Mouse (Mus musculus) forebrain, embryonic 16.5 days (tissue): ENCODE results near the gene Pygm. TPM values are rescaled to one million over a fixed set of nuclear protein-coding genes. Genes with fewer than 3 reads are reported as not detected.
A peak's percentile ranks its signal among the peaks of the same experiment; 100 is the strongest.

Source experiments
- ATAC-seq: fragments of 200-750 bp; cut with Nextera tagmentation; 2 replicates; pipeline ENCODE4 v1.8.0; 2017; ENCODE audit warnings: mild to moderate bottlenecking, moderate library complexity
- H3K27ac ChIP-seq: fragments of 300-500 bp; sonication (generic); 2 replicates; pipeline ENCODE4 v1.5.1; 2014; ENCODE audit warnings: low read length, control low read depth
- H3K27me3 ChIP-seq: fragments of 300-500 bp; sonication (generic); replicated peaks from 2 replicates; pipeline ENCODE4 v1.6.1; 2014; ENCODE audit warnings: low read length; ENCODE audit not compliant: control insufficient read depth, insufficient read depth
- H3K36me3 ChIP-seq: fragments of 300-500 bp; sonication (generic); 2 replicates; pipeline ENCODE4 v1.6.1; 2014; ENCODE audit not compliant: control insufficient read depth, insufficient read depth
- H3K4me1 ChIP-seq: fragments of 300-500 bp; sonication (generic); replicated peaks from 2 replicates; pipeline ENCODE4 v1.6.1; 2014; ENCODE audit warnings: low read length; ENCODE audit not compliant: control insufficient read depth, insufficient read depth
- H3K4me2 ChIP-seq: fragments of 300-500 bp; sonication (generic); 2 replicates; pipeline ENCODE4 v1.6.1; 2014; ENCODE audit warnings: mild to moderate bottlenecking, low read length, control low read depth
- H3K4me3 ChIP-seq: fragments of 300-500 bp; sonication (generic); replicated peaks from 2 replicates; pipeline ENCODE4 v1.5.1; 2014; ENCODE audit warnings: mild to moderate bottlenecking, low read length, control low read depth
- H3K9ac ChIP-seq: fragments of 300-500 bp; sonication (generic); replicated peaks from 2 replicates; pipeline ENCODE4 v1.6.1; 2014; ENCODE audit warnings: low read depth, low read length, control low read depth
- H3K9me3 ChIP-seq: fragments of 300-500 bp; sonication (generic); 2 replicates; pipeline ENCODE4 v1.6.1; 2016; ENCODE audit warnings: low read length; ENCODE audit not compliant: control insufficient read depth
- WGBS: fragments of 180-500 bp; shearing (Covaris S2); extraction: QIAGEN DNeasy Blood & Tissue Kit; methylation state at CpG from one replicate; pipeline ENCODE4 v1.1.7; 2014; 5-methylcytosine and 5-hydroxymethylcytosine counted together
- polyA plus RNA-seq: library from polyadenylated mRNA; unstranded; fragments of >200 nt; fragmentation: Nextera tagmentation; extraction: Ambion mirVana; gene quantifications from 2 replicates; pipeline ENCODE4 v1.2.1, GENCODE M21; 2015

Pygm gene
- polyA plus RNA-seq, 1 experiment from 2014 or later, result 2.8 TPM

DNA sequence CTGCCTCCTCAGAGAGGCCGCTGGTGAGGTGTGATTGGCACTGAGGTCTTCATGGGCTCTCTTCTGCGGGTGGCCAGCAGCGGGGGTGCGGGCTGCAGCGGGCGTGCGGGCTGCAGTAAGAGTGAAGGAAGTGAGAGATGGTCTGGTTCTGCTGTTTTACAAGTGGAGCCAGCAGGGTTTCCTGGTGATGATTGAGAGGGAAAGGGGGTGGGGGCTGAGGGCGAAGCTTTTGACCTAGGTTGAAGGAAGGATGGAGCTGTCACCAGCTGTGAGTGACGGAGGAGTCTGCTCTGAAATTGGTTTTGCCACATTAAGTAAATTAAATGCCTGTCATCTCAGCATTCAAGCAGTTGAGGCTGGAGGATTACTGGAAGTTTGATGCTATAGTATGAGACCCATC lies 35.5 kb upstream of the Pygm start:
- Histone ChIP-seq H3K9ac (no peak overlapping the region), H3K36me3 (peaks cover 20% of the 10 kb centered on the region), H3K9me3 (no peaks in the 10 kb centered on the region), H3K27ac (no peak overlapping the region), H3K4me2 (no peak overlapping the region), H3K4me3 (no peak overlapping the region), H3K4me1 (no peaks in the 10 kb centered on the region), H3K27me3 (no peaks in the 10 kb centered on the region)
- ATAC-seq, result no peak
- 88% methylated on average over 9 of the region's 9 CpGs for WGBS

DNA sequence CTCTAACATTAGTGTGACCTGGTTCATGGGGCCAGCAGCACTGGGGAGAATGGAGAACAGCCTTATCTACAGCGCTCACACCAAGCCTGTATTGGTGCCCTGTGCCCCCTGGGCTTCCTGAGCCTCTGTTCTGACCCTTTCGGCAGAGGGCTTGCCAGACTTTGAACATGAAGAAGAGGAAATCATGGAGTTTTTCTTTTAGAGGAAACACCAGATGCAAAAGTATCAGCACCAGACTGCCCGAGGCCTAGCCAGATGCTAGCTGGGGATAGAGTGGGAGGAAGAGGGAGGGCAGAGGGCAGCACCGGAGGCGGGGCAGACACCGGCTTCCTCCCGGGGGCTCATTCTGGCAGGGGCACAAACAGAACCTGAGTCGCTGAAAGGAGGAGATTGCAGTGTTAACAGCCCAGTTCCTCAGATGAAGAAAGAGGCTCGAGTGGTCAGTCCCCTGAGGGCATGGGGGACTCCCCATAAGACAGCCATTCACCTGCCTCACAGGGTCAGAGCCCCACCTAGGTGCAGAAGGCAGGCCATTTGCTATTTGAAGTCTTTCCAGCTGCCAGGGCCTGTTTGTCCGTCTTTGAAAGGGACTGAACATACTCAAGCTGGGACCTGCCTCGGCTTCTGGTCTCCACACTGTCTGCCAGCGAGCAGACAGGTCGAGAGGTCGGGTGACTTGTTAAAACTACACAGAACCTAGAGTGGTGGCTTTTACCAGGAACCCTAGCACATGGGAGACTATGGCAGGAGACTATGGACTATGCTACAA lies 34.8 kb upstream of the Pygm start:
- Histone ChIP-seq H3K27me3 (no peaks in the 10 kb centered on the region), H3K4me1 (no peaks in the 10 kb centered on the region), H3K9ac (no peak overlapping the region), H3K36me3 (peaks cover 15% of the 10 kb centered on the region), H3K27ac (no peak overlapping the region), H3K9me3 (no peaks in the 10 kb centered on the region), H3K4me3 (no peak overlapping the region), H3K4me2 (no peak overlapping the region)
- WGBS, result 58% methylated on average over 14 of the region's 14 CpGs
- ATAC-seq, result no peak

DNA sequence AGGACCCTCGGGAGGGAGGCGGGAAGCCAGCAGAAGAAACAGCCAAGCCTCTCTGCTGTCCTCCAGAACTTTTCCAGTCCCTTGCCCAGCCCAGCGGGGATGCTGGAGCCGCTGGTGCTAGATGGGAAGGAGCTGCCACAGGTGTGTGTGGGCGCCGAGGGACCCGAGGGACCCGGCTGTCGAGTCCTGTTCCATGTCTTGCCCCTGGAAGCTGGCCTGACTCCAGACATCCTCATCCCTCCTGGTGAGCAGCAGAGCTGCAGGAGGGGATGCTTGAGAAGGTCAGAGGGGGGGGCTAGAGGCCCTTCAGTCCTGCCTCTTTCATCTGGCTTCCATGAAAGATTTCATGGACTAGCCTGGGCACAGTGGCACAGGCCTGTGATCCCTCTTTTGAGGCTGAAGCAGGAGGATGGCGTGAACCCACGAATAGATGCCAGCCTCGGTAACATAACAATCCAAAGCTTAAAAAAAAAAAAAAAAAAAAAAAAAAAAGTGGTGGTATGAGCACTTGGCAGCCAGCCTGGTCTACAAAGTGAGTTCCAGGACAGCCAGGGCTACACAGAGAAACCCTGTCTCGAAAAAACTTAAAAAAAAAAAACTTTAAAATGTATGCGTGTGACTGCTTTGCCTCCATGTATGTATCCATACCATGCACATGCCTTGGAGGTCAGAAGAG lies 32.6 kb upstream of the Pygm start:
- Histone ChIP-seq H3K4me1 (no peaks in the 10 kb centered on the region), H3K9ac (no peak overlapping the region), H3K4me2 (no peak overlapping the region), H3K27me3 (no peaks in the 10 kb centered on the region), H3K27ac (no peak overlapping the region), H3K9me3 (no peaks in the 10 kb centered on the region), H3K36me3 (peaks cover 6% of the 10 kb centered on the region), H3K4me3 (no peak overlapping the region)
- ATAC-seq, result no peak
- WGBS, result 67% methylated on average over 14 of the region's 14 CpGs

DNA sequence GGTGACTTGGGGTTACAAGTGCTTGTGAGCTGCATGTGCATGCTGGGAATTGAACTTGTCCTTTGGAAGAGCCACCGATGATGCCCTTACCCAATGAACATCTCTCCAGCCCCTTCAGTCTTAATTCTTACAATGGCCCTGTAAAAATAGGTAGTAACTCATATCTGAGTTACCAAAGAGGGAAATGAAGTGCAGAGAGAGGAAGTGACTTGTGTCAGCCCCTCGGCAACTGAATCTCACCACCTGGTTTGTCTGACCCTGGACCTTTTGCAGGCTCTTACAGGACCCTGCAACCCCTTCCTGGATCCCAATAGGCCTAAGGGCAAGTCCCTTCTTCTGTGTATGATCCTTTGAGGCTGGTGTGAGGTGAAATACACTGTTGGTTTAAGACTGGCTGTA lies 32.1 kb upstream of the Pygm start:
- H3K36me3 ChIP-seq, result peaks cover 2% of the 10 kb centered on the region
- H3K9me3 ChIP-seq, result no peaks in the 10 kb centered on the region
- no peak overlapping the region for H3K27ac ChIP-seq
- H3K4me3 ChIP-seq, result no peak overlapping the region
- no peak for ATAC-seq
- no peak overlapping the region for H3K4me2 ChIP-seq
- no peaks in the 10 kb centered on the region for H3K27me3 ChIP-seq
- WGBS, result 91% methylated on average over 2 of the region's 2 CpGs
- no peak overlapping the region for H3K9ac ChIP-seq
- no peaks in the 10 kb centered on the region for H3K4me1 ChIP-seq

DNA sequence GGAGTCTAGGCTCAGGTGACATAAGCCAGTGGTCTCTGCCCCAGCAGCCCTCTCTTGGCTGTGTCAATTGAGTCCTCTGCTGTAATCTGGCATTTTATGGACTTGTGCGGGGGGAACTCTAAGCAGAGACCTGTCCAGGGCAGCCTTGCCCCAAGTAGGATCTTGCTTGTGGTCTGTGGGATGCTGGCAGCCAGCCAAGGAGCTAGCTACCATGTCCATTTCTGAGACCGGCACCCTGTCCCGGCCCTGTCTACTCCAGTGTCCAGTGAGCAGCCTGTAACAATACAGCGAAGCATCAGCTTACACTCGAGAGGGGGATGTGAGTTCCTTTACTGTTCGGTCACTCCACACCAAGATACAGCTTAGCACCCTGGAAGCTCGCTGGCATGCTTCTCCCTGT lies 30.2 kb upstream of the Pygm start:
- Histone ChIP-seq H3K36me3 (no peaks in the 10 kb centered on the region), H3K4me3 (no peak overlapping the region), H3K4me2 (no peak overlapping the region), H3K9me3 (no peaks in the 10 kb centered on the region), H3K27me3 (no peaks in the 10 kb centered on the region), H3K9ac (no peak overlapping the region), H3K4me1 (no peaks in the 10 kb centered on the region), H3K27ac (no peak overlapping the region)
- no peak for ATAC-seq
- WGBS, result 79% methylated on average over 7 of the region's 7 CpGs

DNA sequence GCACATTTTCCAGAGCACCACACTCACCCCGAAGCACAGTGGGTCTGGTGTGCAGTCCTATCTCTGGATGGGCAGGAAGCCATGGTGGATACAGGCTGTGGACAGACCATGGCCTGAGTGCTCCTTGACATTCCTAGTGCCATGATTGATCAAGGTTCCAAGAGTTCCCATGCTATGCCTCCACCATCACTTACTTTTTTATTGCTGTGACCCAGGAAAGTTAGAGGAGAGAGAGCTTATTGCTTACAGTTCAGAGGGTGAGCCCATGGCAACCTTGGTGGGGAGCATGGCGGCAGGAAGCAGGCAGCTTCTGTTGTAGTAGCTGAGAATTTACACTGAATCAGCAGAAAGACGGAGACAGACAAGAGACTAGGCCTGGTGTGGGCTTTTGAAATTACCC lies 22.9 kb upstream of the Pygm start:
- Histone ChIP-seq H3K9ac (no peak overlapping the region), H3K4me3 (no peak overlapping the region), H3K27me3 (no peaks in the 10 kb centered on the region), H3K27ac (no peak overlapping the region), H3K4me2 (no peak overlapping the region), H3K36me3 (peaks cover 5% of the 10 kb centered on the region; the same call in 1 of the 2 replicates), H3K9me3 (no peaks in the 10 kb centered on the region), H3K4me1 (peaks cover 17% of the 10 kb centered on the region)
- 95% methylated on average over 3 of the region's 3 CpGs for WGBS
- no peak for ATAC-seq

DNA sequence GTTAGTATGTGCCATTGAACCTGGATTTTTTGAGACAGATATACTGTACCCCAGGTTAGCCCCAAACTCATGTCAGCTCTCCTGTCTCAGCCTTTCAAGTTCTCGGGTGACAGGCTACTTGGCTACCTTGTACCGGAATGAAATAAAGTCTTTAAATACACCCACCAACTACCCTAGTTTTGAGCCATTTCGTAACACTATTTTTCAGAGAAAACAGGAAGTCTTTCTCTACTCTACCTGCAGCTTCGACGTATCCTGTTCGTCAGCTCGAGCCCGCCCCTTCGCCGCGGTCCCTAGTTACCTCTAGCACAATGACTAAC lies 21.1 kb upstream of the Pygm start:
- 2% methylated on average over 11 of the region's 11 CpGs for WGBS
- Histone ChIP-seq H3K4me3 (peak overlapping the region; percentile 96), H3K4me1 (peaks cover 27% of the 10 kb centered on the region), H3K36me3 (peaks cover 19% of the 10 kb centered on the region), H3K4me2 (peak overlapping the region; percentile 55), H3K27ac (peak overlapping the region; percentile 61), H3K9ac (peak overlapping the region; percentile 36; the same call in 1 of the 2 replicates), H3K27me3 (no peaks in the 10 kb centered on the region), H3K9me3 (no peaks in the 10 kb centered on the region)
- no peak for ATAC-seq

DNA sequence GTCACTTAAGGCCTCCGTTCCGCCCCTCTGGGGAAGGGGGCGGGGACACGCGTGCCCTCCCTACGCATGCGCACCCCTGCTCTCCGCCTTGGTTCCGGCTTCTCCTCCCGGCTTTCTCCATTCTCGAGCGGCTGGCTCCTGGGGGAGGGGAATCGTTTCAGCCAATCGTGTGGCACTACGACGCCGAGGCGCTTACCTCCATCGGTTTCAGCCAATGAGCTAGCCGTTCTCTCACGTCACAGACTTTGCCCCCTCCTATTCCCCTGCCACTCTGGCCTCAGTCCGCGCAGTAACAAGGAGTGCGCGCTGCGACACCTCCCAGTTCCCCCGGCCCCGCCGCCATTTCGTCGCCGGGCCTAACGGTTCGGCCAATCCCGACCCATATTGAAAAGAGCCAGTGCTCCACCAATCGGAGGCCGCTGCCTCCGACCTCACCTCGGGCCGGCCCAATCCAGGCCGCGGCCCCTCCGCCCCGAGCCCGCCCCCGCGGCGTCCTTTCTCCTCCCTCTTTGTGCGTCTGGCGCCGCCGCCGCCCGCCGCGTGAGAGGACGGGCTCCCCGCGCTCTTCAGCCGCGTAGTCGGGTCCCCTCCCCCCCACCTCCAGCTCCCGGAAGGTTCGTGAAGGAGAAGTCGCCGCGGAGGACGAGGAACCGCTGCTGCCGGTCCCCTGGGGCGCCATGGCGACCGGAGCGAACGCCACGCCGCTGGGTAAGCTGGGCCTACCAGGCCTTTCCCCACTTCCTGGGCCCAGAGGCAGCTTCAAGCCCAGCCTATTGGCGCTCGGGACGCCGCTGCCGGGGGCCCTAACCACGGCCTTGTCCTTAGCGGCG lies 20.6 kb upstream of the Pygm start, which contains the start of gene Sf1:
TSS of gene Sf1 (plus strand) at position 280 of the 830 bp plus-strand sequence.
- Histone ChIP-seq H3K27ac (peak within 1 kb of the TSS; percentile 99), H3K4me1 (peaks cover 27% of the 10 kb centered on the region), H3K9ac (peak within 1 kb of the TSS; percentile 89), H3K9me3 (no peaks in the 10 kb centered on the region), H3K27me3 (no peaks in the 10 kb centered on the region), H3K4me3 (peak within 1 kb of the TSS; percentile 96), H3K36me3 (peaks cover 24% of the 10 kb centered on the region), H3K4me2 (peak within 1 kb of the TSS; percentile 96)
- WGBS, result 1% methylated on average over 80 of the region's 85 CpGs
- ATAC-seq, result peak; percentile 98

DNA sequence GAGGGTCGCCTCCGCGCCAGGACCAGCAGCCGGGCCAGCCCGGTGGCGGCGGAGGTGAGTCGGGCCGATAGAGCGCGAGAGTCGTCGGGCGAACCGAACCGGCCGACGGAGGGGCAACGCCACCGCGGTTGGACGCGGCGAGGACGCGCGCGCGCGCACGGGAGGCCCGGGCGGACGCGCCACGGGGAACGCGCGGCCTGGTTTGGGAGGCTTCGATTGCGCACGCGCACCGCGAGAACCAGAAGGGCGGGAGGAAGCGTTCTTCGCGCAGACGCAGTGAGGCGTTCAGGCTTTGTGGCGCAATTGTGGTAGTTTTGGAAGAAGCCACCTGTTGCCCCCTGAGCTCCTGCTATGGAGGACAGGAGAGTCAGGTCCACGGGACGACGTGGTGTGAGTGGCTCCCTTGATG lies 19.9 kb upstream of the Pygm start:
- H3K9ac ChIP-seq, result peak overlapping the region; percentile 89
- peak overlapping the region; percentile 99 for H3K27ac ChIP-seq
- H3K36me3 ChIP-seq, result peaks cover 28% of the 10 kb centered on the region
- H3K4me3 ChIP-seq, result peak overlapping the region; percentile 96
- peaks cover 27% of the 10 kb centered on the region for H3K4me1 ChIP-seq
- peak; percentile 0; the same call in 1 of the 2 replicates for ATAC-seq
- H3K27me3 ChIP-seq, result no peaks in the 10 kb centered on the region
- WGBS, result under 1% methylated on average over 55 of the region's 55 CpGs
- H3K4me2 ChIP-seq, result peak overlapping the region; percentile 96
- H3K9me3 ChIP-seq, result no peaks in the 10 kb centered on the region
